Comparison of ENCODE assay signal across 22 mouse cellular contexts in the genomic region with DNA sequence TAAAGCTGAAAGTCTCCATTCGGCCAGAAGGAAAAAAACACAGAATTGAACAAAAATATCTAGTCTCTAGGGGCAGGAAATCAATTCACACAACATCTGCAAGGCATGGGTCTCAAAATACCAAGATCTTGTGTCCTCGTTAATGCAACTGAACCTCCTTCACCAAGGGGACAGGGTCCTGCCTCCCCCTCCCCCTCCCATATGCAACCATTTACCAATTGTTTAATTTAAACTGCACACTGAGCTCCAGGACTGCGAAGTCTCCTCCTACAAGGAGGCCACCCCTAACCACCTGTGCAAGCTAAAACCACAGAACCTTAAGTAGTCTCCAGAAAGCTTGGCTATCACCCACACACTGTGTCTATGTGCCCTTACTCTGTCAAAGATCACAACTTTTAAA.
DNase-seq lines count a peak whose midpoint lies in the region; ATAC-seq lines count a peak whose summit lies in the region.
"Had no signal": no experiment of that assay in that cellular context is flagged by ENCODE, and none has a peak within 500 bp of the region (broad histone marks: within the 10 kb centered on the region; RNA-seq: fewer than 3 reads in every experiment).

No protein-coding gene starts in this region.

- no peaks in the 10 kb centered on the region for H3K27me3 ChIP-seq in embryonic facial prominence, embryonic 13.5 days
- no peaks in the 10 kb centered on the region for H3K27me3 ChIP-seq in limb, embryonic 12.5 days
- H3K27me3 ChIP-seq: embryonic facial prominence, embryonic 15.5 days; forebrain, embryonic 15.5 days; hindbrain, embryonic 12.5 days had no signal

- H3K36me3 ChIP-seq in embryonic facial prominence, embryonic 13.5 days = no peaks in the 10 kb centered on the region
- no peaks in the 10 kb centered on the region for H3K36me3 ChIP-seq in limb, embryonic 12.5 days
- H3K36me3 ChIP-seq: embryonic facial prominence, embryonic 15.5 days; forebrain, embryonic 15.5 days; heart, embryonic 10.5 days; hindbrain, embryonic 12.5 days had no signal

- H3K27ac ChIP-seq in embryonic facial prominence, embryonic 13.5 days = peak overlapping the region; percentile 35
- H3K27ac ChIP-seq in limb, embryonic 12.5 days = peak overlapping the region; percentile 73
- H3K27ac ChIP-seq: embryonic facial prominence, embryonic 15.5 days; forebrain, embryonic 15.5 days; heart, embryonic 10.5 days; hindbrain, embryonic 12.5 days had no signal

- no peak overlapping the region for H3K9ac ChIP-seq in embryonic facial prominence, embryonic 13.5 days
- H3K9ac ChIP-seq in limb, embryonic 12.5 days (replicated peaks) = no peak overlapping the region
- H3K9ac ChIP-seq: embryonic facial prominence, embryonic 15.5 days; forebrain, embryonic 15.5 days; hindbrain, embryonic 12.5 days had no signal

- peaks cover 39% of the 10 kb centered on the region for H3K4me1 ChIP-seq in embryonic facial prominence, embryonic 13.5 days
- peaks cover 46% of the 10 kb centered on the region for H3K4me1 ChIP-seq in limb, embryonic 12.5 days (replicated peaks)

- no peak overlapping the region for H3K4me3 ChIP-seq in embryonic facial prominence, embryonic 13.5 days
- no peak overlapping the region for H3K4me3 ChIP-seq in limb, embryonic 12.5 days (replicated peaks)
- H3K4me3 ChIP-seq: embryonic facial prominence, embryonic 15.5 days; erythroblast, embryonic 14.5 days; forebrain, embryonic 15.5 days; heart, embryonic 10.5 days; hindbrain, embryonic 12.5 days had no signal

- no peak overlapping the region for H3K4me2 ChIP-seq in embryonic facial prominence, embryonic 13.5 days
- peak overlapping the region; percentile 13 for H3K4me2 ChIP-seq in limb, embryonic 12.5 days
- H3K4me2 ChIP-seq: embryonic facial prominence, embryonic 15.5 days; forebrain, embryonic 15.5 days; hindbrain, embryonic 12.5 days had no signal

- H3K9me3 ChIP-seq in embryonic facial prominence, embryonic 13.5 days = no peaks in the 10 kb centered on the region
- H3K9me3 ChIP-seq in limb, embryonic 12.5 days = no peaks in the 10 kb centered on the region
- H3K9me3 ChIP-seq: embryonic facial prominence, embryonic 15.5 days; forebrain, embryonic 15.5 days; heart, embryonic 10.5 days; hindbrain, embryonic 12.5 days had no signal

- 22% methylated on average over 3 of the region's 3 CpGs for WGBS in embryonic facial prominence, embryonic 13.5 days
- WGBS in limb, embryonic 12.5 days = 20% methylated on average over 3 of the region's 3 CpGs

- DNase-seq in thymus, postnatal 0 days (ENCODE audit: low spot score) = peak; percentile 58
- no peak for DNase-seq in thymus, postnatal 4 days
- no peak for DNase-seq in right cerebral cortex, adult 18-20 months
- DNase-seq in natural killer cell, adult 2 months (ENCODE audit: low spot score in 2 of 2) = no peak
- DNase-seq: adrenal gland, adult 2 months; adrenal gland, postnatal 25 days; cerebellum, adult 2 months; cerebellum, postnatal 10 days; gastrocnemius, postnatal 10 days; heart, adult 18-20 months; heart, postnatal 10 days; heart, postnatal 4 days had no signal

- no peak for ATAC-seq in embryonic facial prominence, embryonic 13.5 days (ENCODE audit: insufficient number of reproducible peaks, insufficient read depth, low FRiP score, low TSS enrichment, low read depth)
- ATAC-seq in limb, embryonic 12.5 days (ENCODE audit: insufficient number of reproducible peaks, insufficient read depth, low FRiP score, low TSS enrichment, low read depth) = peak; percentile 50; the same call in 1 of the 2 replicates
- no peak for ATAC-seq in erythroid progenitor cell, adult 5-6 weeks (replicated peaks; ENCODE audit: low FRiP score, poor library complexity, severe bottlenecking)
- ATAC-seq: forebrain, embryonic 15.5 days; hindbrain, embryonic 16.5 days; inflammation-experienced regulatory T-cells, adult 6 months had no signal
